Mouse (Mus musculus) embryonic fibroblast, embryonic 13.5 days (primary cell): ENCODE data around the gene N4bp3.
"Not testable (repeated sequence)": the region's sequence is repeated elsewhere in the genome, so short reads cannot be mapped to it uniquely, and the experiment has no call there.

Experiments used
- CTCF ChIP-seq: IDR thresholded peaks from 2 replicates; pipeline ENCODE4 v1.5.1; 2011; ENCODE audit warnings: mild to moderate bottlenecking, control low read depth, low read length, moderate library complexity, borderline replicate concordance; ENCODE audit not compliant: insufficient read depth
- POLR2A ChIP-seq: IDR thresholded peaks from 2 replicates; pipeline ENCODE4 v1.6.1; 2011; ENCODE audit warnings: low read depth, mild to moderate bottlenecking, control low read depth, low read length, moderate library complexity

DNA sequence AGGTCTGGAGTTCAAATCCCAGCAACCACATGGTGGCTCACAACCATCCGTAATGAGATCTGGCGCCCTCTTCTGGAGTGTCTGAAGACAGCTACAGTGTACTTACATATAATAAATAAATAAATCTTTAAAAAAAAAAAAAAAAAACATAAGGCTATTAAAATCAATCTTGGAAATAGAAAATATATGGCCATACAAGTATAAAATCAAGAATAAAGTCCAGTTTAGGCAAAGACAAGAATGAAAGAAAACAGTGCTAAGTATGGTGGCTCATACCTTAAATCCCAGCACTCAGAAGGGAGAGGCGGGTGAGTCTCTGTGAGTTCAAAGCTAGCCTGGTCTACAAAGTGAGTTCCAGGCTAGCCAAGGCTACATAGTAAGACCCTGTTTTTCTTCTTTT is 40.0 kb upstream of the N4bp3 start:
- TF ChIP-seq POLR2A, CTCF: not testable (repeated sequence)
